Mouse (Mus musculus) heart, postnatal 0 days (tissue): Measurements from ENCODE around the gene Mybpc2. TPM values are rescaled to one million over a fixed set of nuclear protein-coding genes. Genes with fewer than 3 reads are reported as not detected.

Source experiments
- ATAC-seq: fragments of 200-750 bp; cut with Nextera tagmentation; 2 replicates; pipeline ENCODE4 v1.8.0; 2017; ENCODE audit warnings: low read depth, moderate number of reproducible peaks, moderate library complexity; ENCODE audit not compliant: insufficient read depth
- DNase-seq: peaks from one replicate; pipeline ENCODE4 v3.0.0-alpha.2; 2016; ENCODE audit warnings: low spot score
- H3K27ac ChIP-seq: fragments of 300-500 bp; sonication (generic); 2 replicates; pipeline ENCODE4 v1.5.1; 2014; ENCODE audit warnings: low read depth, mild to moderate bottlenecking
- H3K27me3 ChIP-seq: fragments of 300-500 bp; sonication (generic); 2 replicates; pipeline ENCODE4 v1.6.1; 2014; ENCODE audit warnings: low read length, mixed read lengths; ENCODE audit not compliant: control insufficient read depth, insufficient read depth
- H3K36me3 ChIP-seq: fragments of 300-500 bp; sonication (generic); replicated peaks from 2 replicates; pipeline ENCODE4 v1.6.1; 2014; ENCODE audit warnings: low read length, mixed read lengths; ENCODE audit not compliant: control insufficient read depth, insufficient read depth
- H3K4me1 ChIP-seq: fragments of 300-500 bp; sonication (generic); 2 replicates; pipeline ENCODE4 v1.6.1; 2014; ENCODE audit warnings: antibody characterized with exemption; ENCODE audit not compliant: control insufficient read depth, insufficient read depth
- H3K4me2 ChIP-seq: fragments of 300-500 bp; sonication (generic); 2 replicates; pipeline ENCODE4 v1.6.1; 2014; ENCODE audit warnings: low read depth, mild to moderate bottlenecking, low read length, moderate library complexity
- H3K4me3 ChIP-seq: fragments of 300-500 bp; sonication (generic); 2 replicates; pipeline ENCODE4 v1.5.1; 2014; ENCODE audit warnings: low read depth, low read length
- H3K9ac ChIP-seq: fragments of 300-500 bp; sonication (generic); replicated peaks from 2 replicates; pipeline ENCODE4 v1.6.1; 2014; ENCODE audit warnings: low read depth, low read length, mixed read lengths
- H3K9me3 ChIP-seq: fragments of 300-500 bp; sonication (generic); replicated peaks from 2 replicates; pipeline ENCODE4 v1.6.1; 2016; ENCODE audit warnings: low read length; ENCODE audit not compliant: control insufficient read depth
- CTCF ChIP-seq: IDR thresholded peaks from 2 replicates; pipeline ENCODE4 v1.5.1; 2016; ENCODE audit warnings: antibody characterized with exemption, control low read depth, low read depth
- EP300 ChIP-seq: IDR thresholded peaks from 2 replicates; pipeline ENCODE4 v1.6.1; 2016; ENCODE audit warnings: antibody characterized with exemption, low read depth
- WGBS: fragments of 180-500 bp; shearing (Covaris S2); extraction: QIAGEN DNeasy Blood & Tissue Kit; methylation state at CpG from one replicate; pipeline ENCODE4 v1.1.7; 2014; 5-methylcytosine and 5-hydroxymethylcytosine counted together
- polyA plus RNA-seq: library from polyadenylated mRNA; unstranded; fragments of >200 nt; fragmentation: Nextera tagmentation; extraction: Ambion mirVana; gene quantifications from 2 replicates; pipeline ENCODE4 v1.2.1, GENCODE M21; 2015
- total RNA-seq: library from RNA; depleted of rRNA; stranded (reverse); fragments of >200 nt; gene quantifications from 2 replicates; pipeline ENCODE4 v1.2.3, GENCODE M21; 2014; ENCODE audit warnings: low replicate concordance

Gene Mybpc2
- total and polyA plus RNA-seq, 2 experiments from 2014 or later, result 2.6 to 4.5 TPM

DNA sequence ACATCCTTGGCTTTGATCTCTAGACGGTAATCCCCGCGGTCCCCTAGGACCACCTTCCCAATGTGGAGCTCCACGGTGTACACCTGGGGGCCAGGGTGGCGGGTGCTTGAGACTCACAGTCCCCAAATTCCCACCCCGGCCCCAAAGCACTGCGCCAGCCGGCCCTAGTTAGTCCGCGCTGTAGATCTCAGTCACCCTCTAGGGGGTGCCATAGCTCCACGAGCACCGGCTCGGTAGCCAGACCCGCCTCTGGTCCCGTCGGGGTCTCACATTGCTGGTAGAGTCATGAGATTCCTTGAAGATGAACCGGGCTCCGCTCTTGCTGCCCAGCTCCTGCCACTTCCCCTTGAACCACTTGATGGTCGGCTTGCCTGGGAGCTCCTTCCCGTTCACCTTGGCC lies 2.7 kb downstream of the Mybpc2 start:
- DNase-seq (no peak), ATAC-seq (0 out of 2 replicates have a peak, but pooled peaks have one; percentile 40)
- Histone ChIP-seq H3K27me3 (peaks cover 19% of the 10 kb centered on the region), H3K27ac (no peak overlapping the region), H3K4me1 (peaks cover 15% of the 10 kb centered on the region), H3K4me3 (no peak overlapping the region), H3K9me3 (no peaks in the 10 kb centered on the region), H3K36me3 (no peaks in the 10 kb centered on the region), H3K9ac (no peak overlapping the region), H3K4me2 (0 out of 2 replicates have a peak overlapping the region, but pooled peaks have one; percentile 2)
- WGBS, result under 1% methylated on average over 20 of the region's 20 CpGs
- TF ChIP-seq CTCF (peak; percentile 67), EP300 (no peak)

DNA sequence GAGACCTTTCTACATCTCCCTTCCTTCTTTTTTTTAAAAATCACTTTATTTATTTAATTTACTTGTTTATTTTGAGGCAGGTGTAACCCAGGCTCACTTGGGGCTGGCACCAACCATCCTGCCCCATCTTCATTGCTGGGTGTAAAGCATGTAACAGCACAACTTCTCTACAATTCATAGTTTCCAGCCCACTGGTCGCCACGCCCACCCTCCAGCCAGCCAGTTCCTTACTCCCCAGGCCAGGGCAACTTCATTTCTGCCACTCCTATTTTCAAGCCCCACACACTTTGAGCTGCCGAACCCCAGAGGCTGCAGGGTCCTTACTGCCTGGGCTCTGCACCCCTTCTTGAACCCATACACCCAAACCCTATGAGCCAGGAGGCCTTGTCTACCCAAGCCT lies 3.5 kb downstream of the Mybpc2 start:
- no peak overlapping the region for H3K27ac ChIP-seq
- H3K4me1 ChIP-seq, result peaks cover 15% of the 10 kb centered on the region
- no peaks in the 10 kb centered on the region for H3K36me3 ChIP-seq
- H3K4me3 ChIP-seq, result no peak overlapping the region
- no peaks in the 10 kb centered on the region for H3K9me3 ChIP-seq
- peaks cover 19% of the 10 kb centered on the region for H3K27me3 ChIP-seq
- H3K4me2 ChIP-seq, result no peak overlapping the region
- DNase-seq (no peak), ATAC-seq (no peak)
- H3K9ac ChIP-seq, result no peak overlapping the region
- no peak for TF ChIP-seq CTCF
- TF ChIP-seq EP300, result no peak
- WGBS, result 58% methylated on average over 3 of the region's 3 CpGs

DNA sequence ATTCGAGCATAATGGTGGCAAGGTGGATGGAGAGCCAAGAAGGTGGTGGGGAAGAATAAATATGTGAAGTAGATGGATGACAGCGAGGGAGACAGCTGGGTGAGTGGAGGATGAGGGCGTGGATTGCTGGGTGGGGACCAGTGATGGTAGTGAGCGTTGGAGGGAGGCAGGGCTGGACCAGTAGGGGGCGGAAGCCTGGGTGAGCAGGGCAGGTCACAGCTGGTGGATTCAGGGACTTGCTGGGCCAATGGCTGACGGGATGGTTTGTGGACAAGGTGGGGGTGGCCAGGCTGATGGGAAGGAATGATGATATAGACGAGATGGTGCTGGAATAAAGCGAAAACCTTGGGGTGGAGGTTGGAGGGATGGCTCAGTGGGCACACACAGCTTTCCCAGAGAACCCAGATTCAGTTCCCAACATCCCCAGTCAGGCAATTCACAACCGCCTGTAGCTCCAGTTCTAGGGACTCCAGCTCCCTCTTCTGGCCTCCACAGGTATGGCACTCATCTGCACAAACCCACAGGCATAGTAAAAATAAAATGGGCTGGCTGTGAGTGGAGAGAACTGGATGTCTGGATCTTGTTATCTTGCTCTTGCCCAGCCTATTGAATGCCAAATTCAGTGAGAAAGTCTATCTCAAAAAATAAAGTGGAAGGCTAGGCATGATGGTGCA lies 5.1 kb downstream of the Mybpc2 start:
- Histone ChIP-seq H3K36me3 (no peaks in the 10 kb centered on the region), H3K9ac (no peak overlapping the region), H3K27me3 (peaks cover 19% of the 10 kb centered on the region), H3K4me3 (no peak overlapping the region), H3K9me3 (no peaks in the 10 kb centered on the region), H3K27ac (no peak overlapping the region), H3K4me1 (peaks cover 3% of the 10 kb centered on the region; the same call in 1 of the 2 replicates), H3K4me2 (no peak overlapping the region)
- TF ChIP-seq CTCF, result no peak
- no peak for TF ChIP-seq EP300
- 62% methylated on average over 9 of the region's 9 CpGs for WGBS
- 0 out of 2 replicates have a peak, but pooled peaks have one; percentile 8 for ATAC-seq
- DNase-seq, result no peak

DNA sequence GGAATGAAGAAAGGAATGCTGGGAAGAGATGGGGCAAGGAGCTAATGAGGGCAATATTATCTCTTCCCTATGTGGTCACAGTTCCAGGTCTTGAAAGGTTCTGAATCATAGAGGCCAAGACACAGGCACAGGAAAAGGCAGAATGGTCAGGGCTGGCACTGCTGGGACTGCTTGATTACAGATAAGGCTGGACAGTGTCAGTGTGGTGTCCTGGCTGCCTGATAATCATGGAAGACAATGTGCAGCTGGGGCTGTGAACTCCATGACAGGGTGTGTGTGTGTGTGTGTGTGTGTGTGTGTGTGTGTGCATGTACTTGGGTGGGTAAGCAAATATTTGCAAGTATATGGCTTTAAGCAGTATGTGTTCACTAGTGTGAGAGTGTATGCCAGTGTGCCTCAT lies 17.0 kb downstream of the Mybpc2 start:
- no peaks in the 10 kb centered on the region for H3K36me3 ChIP-seq
- H3K9ac ChIP-seq, result no peak overlapping the region
- no peak overlapping the region for H3K27ac ChIP-seq
- TF ChIP-seq EP300, result no peak
- H3K4me3 ChIP-seq, result no peak overlapping the region
- H3K9me3 ChIP-seq, result 0 out of 2 replicates have a peak, but pooled peaks cover 4% of the 10 kb centered on the region
- no peaks in the 10 kb centered on the region for H3K4me1 ChIP-seq
- no peaks in the 10 kb centered on the region for H3K27me3 ChIP-seq
- H3K4me2 ChIP-seq, result no peak overlapping the region
- no peak for DNase-seq
- no peak for ATAC-seq

DNA sequence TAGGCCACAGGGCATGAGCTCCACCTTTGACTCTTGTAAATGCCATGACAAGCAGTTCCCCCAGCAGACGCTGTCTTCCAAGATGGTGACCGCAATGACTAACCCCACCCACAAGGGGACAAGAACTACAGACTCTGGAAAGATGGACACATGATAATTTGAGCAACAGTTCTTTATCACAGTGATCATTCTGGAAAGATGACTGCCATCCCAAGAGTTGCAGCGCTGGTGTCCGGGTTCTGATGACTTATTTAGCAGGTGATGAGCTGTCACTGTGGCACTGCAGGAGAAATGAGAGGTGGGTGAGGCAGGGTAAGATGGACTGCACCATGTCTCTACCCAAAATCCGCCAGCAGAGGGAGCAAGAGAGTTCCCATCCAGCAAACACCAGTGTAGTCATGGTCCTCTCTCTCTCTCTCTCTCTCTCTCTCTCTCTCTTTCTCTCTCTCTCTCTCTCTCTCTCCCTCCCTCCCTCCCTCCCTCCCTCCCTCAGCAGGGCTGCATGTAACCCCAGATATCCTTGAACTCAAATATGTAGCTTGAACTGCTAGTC lies 22.8 kb downstream of the Mybpc2 start:
- WGBS, result 38% methylated on average over 5 of the region's 5 CpGs
- no peak overlapping the region for H3K9ac ChIP-seq
- peaks cover 5% of the 10 kb centered on the region for H3K4me1 ChIP-seq
- H3K27ac ChIP-seq, result no peak overlapping the region
- ATAC-seq (peak; percentile 73), DNase-seq (no peak)
- no peak overlapping the region for H3K4me2 ChIP-seq
- no peaks in the 10 kb centered on the region for H3K36me3 ChIP-seq
- no peak overlapping the region for H3K4me3 ChIP-seq
- H3K27me3 ChIP-seq, result no peaks in the 10 kb centered on the region; the same call in 1 of the 2 replicates
- no peak for TF ChIP-seq EP300
- peak; percentile 70 for TF ChIP-seq CTCF
- H3K9me3 ChIP-seq, result 0 out of 2 replicates have a peak, but pooled peaks cover 4% of the 10 kb centered on the region
